Mouse (Mus musculus) ES-E14 (cell line): Measurements from ENCODE around the gene Rfx5.

ENCODE experiments used
- CHD2 ChIP-seq: IDR thresholded peaks from 2 replicates; pipeline ENCODE4 v1.6.1; 2014; ENCODE audit warnings: mild to moderate bottlenecking, low read depth, low read length, inconsistent platforms
- HCFC1 ChIP-seq: IDR thresholded peaks from 2 replicates; pipeline ENCODE4 v1.6.1; 2012; ENCODE audit warnings: low read length, inconsistent platforms, borderline replicate concordance; ENCODE audit not compliant: insufficient read depth
- MAFK ChIP-seq: IDR thresholded peaks from 2 replicates; pipeline ENCODE4 v1.6.1; 2014; ENCODE audit warnings: mild to moderate bottlenecking, low read depth, low read length, inconsistent platforms; ENCODE audit not compliant: insufficient read depth
- ZC3H11A ChIP-seq: IDR thresholded peaks from 2 replicates; pipeline ENCODE4 v1.6.1; 2012; ENCODE audit warnings: low read depth, mild to moderate bottlenecking, inconsistent platforms, low read length, borderline replicate concordance

- TF ChIP-seq CHD2: no peak
- TF ChIP-seq ZC3H11A: no peak
- TF ChIP-seq MAFK: no peak
- no peak for TF ChIP-seq HCFC1
These were observed 4.2 kb upstream of the Rfx5 start for GRCm38 (mm10) chr3:94949645-94950044.
